Mouse (Mus musculus) ES-Bruce4 (cell line): ENCODE data around the gene Hist1h2ah.

Experiments
- CTCF ChIP-seq: IDR thresholded peaks from one replicate; pipeline ENCODE4 v1.8.1; 2011; ENCODE audit warnings: low read depth, low read length
- EP300 ChIP-seq: IDR thresholded peaks from 2 replicates; pipeline ENCODE4 v1.6.1; 2011; ENCODE audit warnings: low read depth, low read length; ENCODE audit not compliant: insufficient read depth
- POLR2A ChIP-seq: IDR thresholded peaks from one replicate; pipeline ENCODE4 v1.8.1; 2011; ENCODE audit warnings: low read length; ENCODE audit not compliant: insufficient read depth

DNA sequence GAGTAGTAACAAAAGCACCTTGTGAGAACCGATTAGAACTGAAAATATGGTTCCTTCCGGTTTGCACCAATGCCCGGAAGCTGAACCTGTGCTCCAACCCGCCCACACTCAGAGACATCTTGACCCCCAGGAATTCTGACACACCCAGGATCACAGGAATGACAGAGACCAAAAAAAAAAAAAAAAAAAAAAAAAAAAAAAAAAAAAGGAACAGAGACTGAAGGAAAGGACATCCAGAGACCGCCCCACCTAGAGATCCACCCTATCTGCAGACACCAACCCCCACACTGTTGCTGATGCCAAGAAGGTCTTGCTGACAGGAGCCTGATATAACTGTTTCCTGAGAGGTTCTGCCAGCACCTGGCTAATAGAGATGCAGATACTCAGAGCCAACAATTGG, 42.8 kb downstream of the Hist1h2ah start:
- TF ChIP-seq POLR2A: no peak
- TF ChIP-seq CTCF: no peak
- no peak for TF ChIP-seq EP300
